Mouse (Mus musculus) liver, embryonic 11.5 days (tissue): Measurements from ENCODE around the gene Sppl2b. TPM values are rescaled to one million over a fixed set of nuclear protein-coding genes. Genes with fewer than 3 reads are reported as not detected.

ENCODE experiments used
- ATAC-seq: fragments of 200-750 bp; cut with Nextera tagmentation; replicated peaks from 2 replicates; pipeline ENCODE4 v1.8.0; 2017; ENCODE audit warnings: moderate number of reproducible peaks, mild to moderate bottlenecking, moderate TSS enrichment, moderate library complexity; ENCODE audit not compliant: low FRiP score
- DNase-seq: peaks from one replicate; pipeline ENCODE4 v3.0.0-alpha.2; 2017; ENCODE audit warnings: low spot score
- H3K27ac ChIP-seq: fragments of 300-500 bp; sonication (generic); 2 replicates; pipeline ENCODE4 v1.5.1; 2014; ENCODE audit warnings: mild to moderate bottlenecking, low read depth, low read length, control low read depth
- H3K27me3 ChIP-seq: fragments of 300-500 bp; sonication (generic); replicated peaks from 2 replicates; pipeline ENCODE4 v1.6.1; 2014; ENCODE audit warnings: low read length, mixed read lengths; ENCODE audit not compliant: control insufficient read depth, insufficient read depth
- H3K36me3 ChIP-seq: fragments of 300-500 bp; sonication (generic); 2 replicates; pipeline ENCODE4 v1.6.1; 2014; ENCODE audit warnings: mild to moderate bottlenecking, low read length, moderate library complexity, mixed read lengths; ENCODE audit not compliant: control insufficient read depth, insufficient read depth
- H3K4me1 ChIP-seq: fragments of 300-500 bp; sonication (generic); replicated peaks from 2 replicates; pipeline ENCODE4 v1.6.1; 2014; ENCODE audit warnings: low read length, mixed read lengths; ENCODE audit not compliant: control insufficient read depth, insufficient read depth
- H3K4me2 ChIP-seq: fragments of 300-500 bp; sonication (generic); 2 replicates; pipeline ENCODE4 v1.6.1; 2014; ENCODE audit warnings: mild to moderate bottlenecking, control low read depth, moderate library complexity
- H3K4me3 ChIP-seq: fragments of 300-500 bp; sonication (generic); 2 replicates; pipeline ENCODE4 v1.5.1; 2014; ENCODE audit warnings: low read depth, low read length, control low read depth
- H3K9ac ChIP-seq: fragments of 300-500 bp; sonication (generic); 2 replicates; pipeline ENCODE4 v1.6.1; 2014; ENCODE audit warnings: low read depth, low read length, control low read depth
- H3K9me3 ChIP-seq: fragments of 300-500 bp; sonication (generic); 2 replicates; pipeline ENCODE4 v1.6.1; 2016; ENCODE audit warnings: low read length, inconsistent platforms, mixed read lengths; ENCODE audit not compliant: control insufficient read depth
- WGBS: fragments of 180-500 bp; shearing (Covaris S2); extraction: QIAGEN DNeasy Blood & Tissue Kit; methylation state at CpG from one replicate; pipeline ENCODE4 v1.1.7; 2014; 5-methylcytosine and 5-hydroxymethylcytosine counted together
- polyA plus RNA-seq: library from polyadenylated mRNA; unstranded; fragments of >200 nt; fragmentation: Nextera tagmentation; extraction: Ambion mirVana; gene quantifications from 2 replicates; pipeline ENCODE4 v1.2.1, GENCODE M21; 2014

The Sppl2b gene
- polyA plus RNA-seq, 1 experiment from 2014 or later = 63.8 TPM

GRCm38 (mm10) chr10:80838346-80838912 lies 16.6 kb upstream of the Sppl2b start:
- no peaks in the 10 kb centered on the region for H3K9me3 ChIP-seq
- H3K4me2 ChIP-seq = no peak overlapping the region
- H3K27me3 ChIP-seq = peaks cover 77% of the 10 kb centered on the region
- no peaks in the 10 kb centered on the region for H3K36me3 ChIP-seq
- DNase-seq = no peak
- H3K27ac ChIP-seq = no peak overlapping the region
- H3K4me1 ChIP-seq = no peaks in the 10 kb centered on the region
- no peak overlapping the region for H3K9ac ChIP-seq
- ATAC-seq = no peak
- 67% methylated on average over 2 of the region's 2 CpGs for WGBS
- no peak overlapping the region for H3K4me3 ChIP-seq

DNA sequence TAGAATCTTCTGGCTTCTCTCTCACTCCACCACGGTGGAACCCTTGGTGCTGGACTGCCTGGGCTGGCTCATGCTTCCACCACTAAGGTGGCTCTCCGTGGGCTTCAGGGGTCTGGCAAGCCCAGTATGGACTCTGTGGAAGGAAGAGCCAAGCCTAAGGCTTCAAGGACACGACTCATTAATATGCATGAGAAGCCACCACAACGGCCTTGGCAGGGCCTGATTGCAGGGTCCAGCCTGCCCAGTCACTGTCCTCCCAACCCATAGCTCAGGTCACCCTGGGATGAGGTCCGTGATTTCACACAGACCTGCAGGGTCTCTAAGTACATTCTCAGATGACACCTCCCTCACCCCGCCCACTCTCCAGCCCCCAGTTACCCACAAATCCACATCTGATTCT lies 15.2 kb upstream of the Sppl2b start:
- H3K9ac ChIP-seq = no peak overlapping the region
- H3K36me3 ChIP-seq = no peaks in the 10 kb centered on the region
- DNase-seq = no peak
- H3K9me3 ChIP-seq = no peaks in the 10 kb centered on the region
- 0 out of 2 replicates have a peak, but pooled peaks cover 3% of the 10 kb centered on the region for H3K4me1 ChIP-seq
- no peak overlapping the region for H3K4me3 ChIP-seq
- no peak overlapping the region for H3K27ac ChIP-seq
- H3K27me3 ChIP-seq = peaks cover 77% of the 10 kb centered on the region
- WGBS = 58% methylated on average over 6 of the region's 6 CpGs
- H3K4me2 ChIP-seq = no peak overlapping the region
- ATAC-seq = no peak

- no peak overlapping the region for H3K4me2 ChIP-seq
- no peak overlapping the region for H3K9ac ChIP-seq
- ATAC-seq = no peak
- no peaks in the 10 kb centered on the region for H3K36me3 ChIP-seq
- 76% methylated on average over 2 of the region's 2 CpGs for WGBS
- no peak for DNase-seq
- 0 out of 2 replicates have a peak, but pooled peaks cover 3% of the 10 kb centered on the region for H3K4me1 ChIP-seq
- no peak overlapping the region for H3K4me3 ChIP-seq
- no peak overlapping the region for H3K27ac ChIP-seq
- H3K9me3 ChIP-seq = no peaks in the 10 kb centered on the region
- H3K27me3 ChIP-seq = peaks cover 76% of the 10 kb centered on the region
These were observed 13.4 kb upstream of the Sppl2b start for GRCm38 (mm10) chr10:80841685-80842084.

DNA sequence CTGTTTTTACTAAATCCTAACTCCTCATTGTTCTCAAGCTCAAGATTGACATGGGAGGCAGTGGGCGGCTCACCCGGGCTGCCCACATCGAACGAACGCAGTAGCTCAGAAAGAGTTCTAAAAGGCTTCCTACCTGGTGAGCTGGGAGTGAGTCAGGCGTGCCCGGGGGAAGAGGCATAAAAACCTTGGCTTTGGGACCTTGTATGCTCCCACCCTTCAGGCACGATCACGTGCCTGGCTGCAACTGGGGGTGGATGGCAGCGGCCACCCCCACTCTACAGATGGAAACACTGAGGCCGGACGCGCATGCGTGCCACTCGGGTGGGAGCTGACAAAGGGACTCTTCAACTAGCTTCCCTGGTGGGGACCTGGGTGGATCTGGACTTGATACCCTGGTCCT lies 12.7 kb upstream of the Sppl2b start:
- Histone ChIP-seq H3K27me3 (peaks cover 70% of the 10 kb centered on the region), H3K4me1 (0 out of 2 replicates have a peak, but pooled peaks cover 3% of the 10 kb centered on the region), H3K27ac (no peak overlapping the region), H3K9me3 (no peaks in the 10 kb centered on the region), H3K4me2 (no peak overlapping the region), H3K4me3 (no peak overlapping the region), H3K9ac (no peak overlapping the region), H3K36me3 (no peaks in the 10 kb centered on the region)
- ATAC-seq (no peak), DNase-seq (no peak)
- 76% methylated on average over 15 of the region's 15 CpGs for WGBS

DNA sequence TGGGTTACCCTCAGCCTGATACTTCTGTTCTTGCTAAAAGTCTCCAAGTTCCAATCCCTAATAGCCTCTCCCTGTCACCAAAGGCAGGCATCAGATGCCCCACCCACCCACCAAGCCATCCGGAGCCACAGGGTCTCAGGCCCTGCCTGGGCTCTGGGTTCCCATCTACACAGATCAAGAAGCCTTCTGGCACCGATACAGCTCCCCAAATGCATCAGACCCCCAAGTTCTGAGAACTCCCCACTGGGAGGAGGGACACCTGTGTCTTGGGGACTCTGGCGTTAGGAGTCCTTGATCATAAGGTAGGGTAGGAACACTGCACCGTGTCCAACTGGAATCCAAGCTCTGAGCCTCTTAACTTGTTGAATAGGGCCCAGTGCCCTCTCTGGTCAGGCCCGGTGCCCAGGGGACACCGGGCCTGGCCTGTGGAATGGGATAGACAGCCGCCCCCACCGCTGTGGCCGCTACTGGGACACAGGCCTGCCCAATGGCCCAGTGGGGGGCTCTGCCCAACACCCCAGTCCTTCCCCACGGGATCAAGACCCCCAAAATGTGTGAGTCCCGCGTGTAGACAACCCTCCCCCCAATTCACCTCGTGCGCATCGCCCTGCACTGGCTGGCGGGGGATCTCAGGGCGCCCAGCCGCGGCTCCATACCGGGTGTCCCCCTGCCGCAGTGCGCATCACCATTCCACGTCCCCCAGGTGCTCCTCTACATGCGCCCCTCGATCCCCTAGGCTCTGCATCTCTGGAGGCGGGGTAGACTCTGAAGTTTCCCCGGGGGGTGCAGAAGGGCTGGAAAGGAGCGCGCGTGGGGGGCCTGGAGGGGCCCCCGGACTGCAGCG lies 11.8 kb upstream of the Sppl2b start:
- no peak overlapping the region for H3K27ac ChIP-seq
- peak overlapping the region; percentile 36 for H3K4me3 ChIP-seq
- peaks cover 4% of the 10 kb centered on the region; the same call in 1 of the 2 replicates for H3K4me1 ChIP-seq
- 10% methylated on average over 32 of the region's 32 CpGs for WGBS
- no peak for ATAC-seq
- peak overlapping the region; percentile 65 for H3K4me2 ChIP-seq
- peaks cover 66% of the 10 kb centered on the region for H3K27me3 ChIP-seq
- no peaks in the 10 kb centered on the region for H3K9me3 ChIP-seq
- no peaks in the 10 kb centered on the region for H3K36me3 ChIP-seq
- no peak for DNase-seq
- no peak overlapping the region for H3K9ac ChIP-seq

DNA sequence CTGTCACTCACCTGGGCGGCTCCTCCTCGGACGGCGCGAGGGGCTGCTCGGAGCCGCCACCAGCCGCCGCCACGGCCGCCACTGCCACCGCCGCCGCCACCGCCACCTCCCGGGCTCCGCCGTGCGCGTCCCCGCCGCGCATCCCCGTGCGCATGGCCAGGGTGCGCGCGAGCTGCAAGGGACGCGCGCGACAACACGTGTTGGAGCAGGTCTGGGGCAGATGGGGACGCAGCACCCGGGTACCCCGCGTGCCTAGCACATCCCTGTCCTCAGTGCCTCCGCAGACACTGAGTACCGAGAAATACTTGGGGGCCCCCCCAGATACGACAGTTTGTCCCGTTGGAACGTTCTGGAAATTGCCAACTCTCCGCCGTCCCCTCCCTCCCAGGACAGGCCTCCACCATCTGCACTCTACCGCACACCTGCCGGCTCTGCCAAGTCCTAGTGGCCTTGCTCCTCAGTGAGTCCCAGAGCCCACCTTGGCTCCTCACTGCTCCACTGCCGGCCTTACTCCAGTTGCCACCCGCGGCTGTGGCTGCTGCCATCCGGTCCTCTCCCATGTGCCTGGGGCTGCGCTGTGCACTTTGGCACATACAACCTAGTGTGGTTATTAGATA lies 11.0 kb upstream of the Sppl2b start, which contains the start of gene Lingo3:
Gene Lingo3 (minus strand): TSS at position 109 of the 617 bp plus-strand sequence.
- WGBS = 6% methylated on average over 51 of the region's 51 CpGs
- Histone ChIP-seq H3K4me1 (peaks cover 12% of the 10 kb centered on the region), H3K27me3 (peaks cover 61% of the 10 kb centered on the region), H3K9ac (no peak within 1 kb of the TSS), H3K36me3 (no peaks in the 10 kb centered on the region), H3K9me3 (no peaks in the 10 kb centered on the region), H3K4me3 (peak within 1 kb of the TSS; percentile 36), H3K27ac (no peak within 1 kb of the TSS), H3K4me2 (peak within 1 kb of the TSS; percentile 65)
- no peak for DNase-seq
- no peak for ATAC-seq

DNA sequence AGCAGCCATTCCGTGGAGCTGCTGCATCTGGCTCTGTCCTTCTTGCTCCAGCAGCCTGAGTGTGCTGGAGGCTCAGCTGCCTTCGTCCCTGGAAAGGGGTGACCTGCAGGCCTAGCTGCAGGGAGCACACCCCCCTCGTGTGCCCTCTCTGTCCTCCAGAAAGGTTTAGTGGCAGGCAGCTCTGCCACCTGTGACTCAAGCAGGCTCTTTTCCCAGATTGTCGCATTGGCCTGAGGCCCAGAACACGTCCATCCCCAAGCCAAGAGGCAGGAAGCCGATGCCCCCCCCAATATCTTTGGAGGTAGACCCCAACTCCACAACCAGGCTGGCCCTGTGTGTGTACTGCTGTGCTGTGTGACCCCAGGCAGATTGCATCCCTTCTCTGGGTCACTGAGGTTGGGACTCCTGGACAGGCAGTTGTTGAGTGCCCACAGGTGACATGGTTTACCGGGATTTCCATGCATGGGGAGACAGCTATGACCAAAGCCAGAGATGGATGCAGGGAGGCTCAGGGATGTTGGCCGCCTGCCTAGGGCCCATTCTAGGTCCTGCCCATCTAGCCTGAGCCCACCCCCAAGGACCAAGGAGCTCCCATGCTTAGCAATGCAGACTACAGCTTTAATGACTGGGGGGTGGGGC lies 9.9 kb upstream of the Sppl2b start:
- no peak overlapping the region for H3K4me3 ChIP-seq
- H3K4me1 ChIP-seq = peaks cover 15% of the 10 kb centered on the region
- H3K9ac ChIP-seq = no peak overlapping the region
- DNase-seq = no peak
- no peak overlapping the region; the same call in 1 of the 2 replicates for H3K4me2 ChIP-seq
- WGBS = 66% methylated on average over 8 of the region's 8 CpGs
- no peak for ATAC-seq
- H3K9me3 ChIP-seq = no peaks in the 10 kb centered on the region
- no peaks in the 10 kb centered on the region; the same call in 1 of the 2 replicates for H3K36me3 ChIP-seq
- H3K27ac ChIP-seq = no peak overlapping the region
- peaks cover 61% of the 10 kb centered on the region for H3K27me3 ChIP-seq

DNA sequence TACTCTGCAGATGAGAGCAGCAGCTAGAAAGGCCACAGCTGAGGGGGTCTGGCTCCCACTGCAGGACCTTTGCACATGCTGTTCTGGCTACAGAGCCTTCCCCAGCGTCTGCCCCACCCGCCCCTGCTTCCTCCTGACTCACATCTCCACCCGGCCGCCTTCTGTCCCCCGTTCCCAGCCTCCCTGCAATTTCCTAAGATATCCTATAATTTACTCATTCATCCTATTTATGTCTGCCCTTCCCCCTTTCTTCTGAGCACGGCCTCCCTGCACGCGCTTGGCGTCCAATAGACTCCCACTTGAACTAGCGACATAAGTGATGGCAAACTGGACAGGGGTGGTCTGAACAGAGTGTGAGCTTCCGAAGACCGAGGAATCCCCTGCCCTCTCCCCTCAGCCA lies 9.3 kb upstream of the Sppl2b start:
- H3K27me3 ChIP-seq = peaks cover 59% of the 10 kb centered on the region

More for the DNA sequence above, 9.3 kb upstream of the Sppl2b start:
- Histone ChIP-seq H3K4me1 (peaks cover 15% of the 10 kb centered on the region), H3K36me3 (no peaks in the 10 kb centered on the region; the same call in 1 of the 2 replicates), H3K27ac (no peak overlapping the region), H3K4me3 (no peak overlapping the region), H3K4me2 (no peak overlapping the region), H3K9me3 (no peaks in the 10 kb centered on the region), H3K9ac (no peak overlapping the region)
- DNase-seq (no peak), ATAC-seq (no peak)
- 76% methylated on average over 12 of the region's 12 CpGs for WGBS
